Mouse (Mus musculus) lung, postnatal 4 days (tissue): ENCODE results near the gene Dzip1.

Source experiments
- DNase-seq, 2 experiments: peaks; one replicate each; pipeline ENCODE4 v3.0.0; 2021

Dzip1 gene

DNA sequence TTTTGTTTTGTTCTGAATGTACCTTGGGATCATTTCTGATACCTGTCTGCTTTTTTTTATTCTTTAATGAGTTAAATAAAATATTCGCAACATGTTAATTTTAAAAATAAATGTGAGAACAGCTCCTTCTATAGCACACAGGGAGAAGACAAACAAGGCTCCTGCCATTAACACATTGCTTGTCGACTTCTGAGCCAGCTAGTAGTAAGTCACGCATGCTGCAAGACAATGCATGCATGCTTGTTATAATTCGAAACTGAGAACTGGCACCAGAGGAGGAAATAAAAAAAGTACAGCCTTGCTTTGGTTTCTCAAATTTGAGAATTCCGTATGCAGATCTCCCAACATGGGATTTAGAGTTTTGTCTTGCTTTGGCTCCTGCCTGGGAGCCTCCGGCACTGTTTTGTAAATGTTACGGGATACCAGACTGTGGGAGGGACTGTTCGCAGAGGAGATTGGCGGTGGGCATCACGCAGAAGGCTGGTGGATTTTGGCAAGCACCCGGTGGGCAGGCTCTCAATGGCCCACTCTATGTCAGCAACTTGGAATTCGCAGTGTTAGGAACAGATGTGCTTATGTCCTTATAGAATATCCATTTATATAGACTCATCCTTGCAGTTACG lies 57.0 kb downstream of the Dzip1 start:
- no peak for DNase-seq

GRCm38 (mm10) chr14:118867366-118867765 lies 57.9 kb downstream of the Dzip1 start:
- DNase-seq = no peak

DNA sequence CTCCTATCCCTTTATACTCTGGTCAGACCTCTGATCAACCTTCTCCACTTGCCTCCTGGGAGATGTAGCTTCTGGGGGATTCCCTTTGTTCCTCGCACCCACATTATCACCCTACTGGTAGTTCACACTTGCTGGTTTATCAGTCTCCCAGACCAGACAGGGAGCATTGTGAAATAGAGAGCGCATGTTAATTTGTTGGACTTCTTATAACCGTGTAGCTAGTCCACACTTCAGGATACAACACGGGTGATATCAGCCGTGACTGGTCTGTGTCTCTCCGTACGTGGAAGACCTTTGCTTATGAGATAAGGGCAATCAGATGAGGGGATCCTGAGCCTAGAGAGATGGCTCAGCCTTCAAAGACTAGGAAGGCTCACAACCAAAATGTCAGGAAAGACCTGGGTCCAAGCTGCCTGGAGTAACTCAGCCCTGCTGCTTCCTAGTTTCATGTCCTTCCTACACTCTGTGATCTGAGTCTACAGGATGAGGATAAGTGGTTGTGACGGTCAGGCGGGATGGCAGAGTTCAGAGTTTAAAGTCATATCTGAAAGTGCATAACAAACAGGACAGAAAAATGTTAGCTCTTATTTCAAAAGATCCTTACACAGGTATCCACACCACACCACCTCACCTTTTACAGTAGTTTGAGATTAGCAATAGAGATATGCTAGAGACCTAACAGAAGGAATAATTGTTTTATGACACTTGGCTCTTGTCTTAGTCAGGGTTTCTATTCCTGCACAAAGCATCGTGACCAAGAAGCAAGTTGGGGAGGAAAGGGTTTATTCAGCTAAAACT lies 59.0 kb downstream of the Dzip1 start:
- no peak for DNase-seq

DNA sequence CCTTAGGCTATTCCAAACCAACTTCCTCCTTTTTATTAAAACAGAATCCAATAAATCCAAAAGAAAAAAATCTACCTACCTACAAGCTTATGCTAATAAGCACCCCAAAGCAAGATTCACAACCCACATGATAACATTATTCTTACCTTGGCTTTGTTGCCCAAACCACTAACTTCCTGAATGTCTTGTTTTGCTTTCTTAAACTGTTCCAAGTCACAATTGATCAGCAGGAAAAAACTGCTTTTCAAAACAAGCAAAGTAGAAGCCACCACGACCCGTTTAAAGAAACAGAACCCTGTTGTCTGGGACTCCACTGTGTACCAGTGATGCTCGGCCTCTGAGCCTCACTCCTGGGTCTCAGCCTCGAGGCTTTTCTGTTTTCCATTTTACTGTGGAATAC lies 60.4 kb downstream of the Dzip1 start:
- no peak for DNase-seq

- no peak for DNase-seq
These were observed 63.0 kb downstream of the Dzip1 start for GRCm38 (mm10) chr14:118862253-118862652.

DNA sequence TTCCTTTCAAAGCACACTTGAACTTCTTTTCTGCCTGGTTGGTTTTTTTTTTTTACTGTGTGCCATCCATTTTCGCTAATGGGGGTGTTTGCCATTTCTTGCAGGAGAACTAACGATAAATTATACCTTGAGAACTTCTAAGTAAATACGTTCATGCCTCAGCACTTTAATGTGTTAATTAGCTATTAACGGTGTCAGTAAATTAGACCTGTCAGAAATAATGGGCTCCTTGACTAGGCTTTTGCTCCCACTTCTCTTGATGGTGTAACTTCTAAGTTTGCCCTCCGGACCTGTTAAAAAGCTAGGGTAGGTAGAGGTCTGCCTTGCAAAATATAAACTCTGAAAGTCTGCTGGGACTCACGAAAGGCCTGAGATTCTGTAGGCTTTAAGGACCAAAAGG lies 66.9 kb downstream of the Dzip1 start:
- DNase-seq = no peak

- no peak for DNase-seq
These were observed 68.7 kb downstream of the Dzip1 start for GRCm38 (mm10) chr14:118856563-118856962.

- peak in 1 of 2 experiments; percentile 22 for DNase-seq
These were observed 70.0 kb downstream of the Dzip1 start for GRCm38 (mm10) chr14:118855141-118855800.

DNA sequence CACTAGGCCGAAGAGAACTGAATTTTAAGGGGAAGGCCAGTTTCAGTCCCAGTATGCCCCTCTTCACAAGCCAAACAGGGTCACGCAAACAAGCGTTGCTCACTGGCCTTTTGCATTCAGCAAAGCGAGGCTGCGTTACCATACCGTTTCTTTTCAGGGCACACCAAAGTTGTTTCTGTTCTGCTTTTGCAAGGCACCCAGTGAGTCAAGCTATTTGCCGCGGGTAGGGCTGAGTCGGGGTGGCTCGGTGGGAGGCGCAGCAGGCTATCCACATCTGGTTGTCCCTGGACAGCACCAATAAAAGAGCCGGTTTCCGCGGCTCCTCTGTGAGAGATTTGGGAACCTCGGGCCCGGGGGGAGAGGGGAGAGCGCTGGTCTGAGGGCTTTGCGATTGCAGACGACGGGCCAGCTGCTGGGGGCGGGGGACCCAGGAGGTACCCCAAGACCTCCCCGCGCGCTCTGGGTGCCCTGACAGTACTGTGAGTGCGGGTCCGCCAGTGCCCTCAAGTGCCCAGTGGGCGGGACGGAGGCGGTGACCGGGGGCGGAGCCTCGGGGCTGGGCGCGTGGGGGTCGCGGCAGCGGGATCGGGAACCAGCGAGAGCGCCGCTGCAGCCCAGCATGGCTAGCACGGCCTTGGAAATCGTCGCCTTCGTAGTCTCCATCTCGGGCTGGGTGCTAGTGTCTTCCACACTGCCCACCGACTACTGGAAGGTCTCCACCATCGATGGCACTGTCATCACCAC lies 70.7 kb downstream of the Dzip1 start:
- peak; percentile 64 to 74 for DNase-seq

DNA sequence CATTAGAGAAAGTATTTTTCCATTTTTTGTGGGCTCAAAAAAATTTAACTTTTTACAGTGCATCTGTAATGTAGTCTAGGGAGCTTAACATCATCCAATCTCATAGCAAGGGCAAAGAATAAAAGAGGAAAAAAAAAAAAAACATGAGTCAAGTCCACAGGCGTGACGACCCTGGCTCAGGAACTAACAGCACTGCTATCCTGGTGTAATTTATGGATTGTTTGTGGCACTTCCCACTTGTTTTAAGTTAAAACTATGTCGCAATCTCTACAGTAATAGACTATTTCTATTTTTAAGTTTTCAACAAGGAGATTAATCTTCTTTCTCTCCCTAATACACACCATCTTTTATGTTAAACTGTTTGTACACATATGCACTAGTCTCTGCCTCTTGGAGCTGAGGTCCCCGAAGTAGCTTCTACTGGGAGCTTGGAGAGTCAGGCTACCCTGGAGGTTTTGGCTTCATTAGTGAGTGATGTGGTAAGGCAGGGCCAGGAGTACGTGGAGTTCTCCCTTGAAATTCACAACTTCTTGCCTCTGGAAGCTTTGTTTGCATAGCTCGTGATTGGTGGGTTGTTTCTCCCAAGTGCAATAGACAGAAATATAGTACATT lies 73.7 kb downstream of the Dzip1 start:
- DNase-seq = no peak

DNA sequence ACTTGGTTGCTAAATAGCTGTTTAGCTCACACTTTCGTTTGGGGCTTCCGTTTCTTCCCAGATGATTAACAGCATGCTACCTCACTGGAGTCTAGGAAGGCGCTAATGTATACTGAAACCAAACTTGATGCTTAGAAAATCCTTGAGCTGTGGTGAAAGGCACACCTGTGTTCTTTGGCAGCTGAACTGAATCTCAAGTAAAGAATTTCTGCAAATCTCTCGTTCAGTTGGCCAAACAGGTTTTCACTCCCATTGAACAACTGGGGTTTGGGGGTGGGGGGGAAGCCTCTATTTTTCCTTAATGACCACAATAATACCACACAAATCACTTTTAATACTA lies 74.6 kb downstream of the Dzip1 start:
- no peak for DNase-seq

GRCm38 (mm10) chr14:118850011-118850695 lies 75.1 kb downstream of the Dzip1 start:
- peak; percentile 32 to 36 for DNase-seq

DNA sequence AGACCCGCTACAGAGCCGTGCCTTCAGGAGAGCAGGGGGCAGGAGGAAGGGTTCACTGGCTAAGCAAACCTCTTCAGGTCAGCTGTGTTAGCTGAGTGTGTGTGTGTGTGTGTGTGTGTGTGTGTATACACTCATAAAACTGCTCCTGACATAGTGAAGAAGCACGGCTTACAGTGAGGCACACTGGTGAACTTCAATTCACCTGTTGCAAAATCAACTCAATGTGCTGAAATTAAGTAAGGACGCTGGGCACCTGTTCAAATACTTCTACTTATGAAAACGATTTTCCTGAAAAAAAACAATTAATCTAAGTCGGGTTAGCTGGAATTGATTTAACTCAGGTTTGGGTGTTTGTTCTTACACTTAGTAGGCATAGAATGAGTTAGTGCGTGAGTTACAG lies 77.1 kb downstream of the Dzip1 start:
- peak; percentile 22 to 43 for DNase-seq

GRCm38 (mm10) chr14:118846834-118847233 lies 78.4 kb downstream of the Dzip1 start:
- no peak for DNase-seq

GRCm38 (mm10) chr14:118842353-118842752 lies 82.9 kb downstream of the Dzip1 start:
- no peak for DNase-seq

DNA sequence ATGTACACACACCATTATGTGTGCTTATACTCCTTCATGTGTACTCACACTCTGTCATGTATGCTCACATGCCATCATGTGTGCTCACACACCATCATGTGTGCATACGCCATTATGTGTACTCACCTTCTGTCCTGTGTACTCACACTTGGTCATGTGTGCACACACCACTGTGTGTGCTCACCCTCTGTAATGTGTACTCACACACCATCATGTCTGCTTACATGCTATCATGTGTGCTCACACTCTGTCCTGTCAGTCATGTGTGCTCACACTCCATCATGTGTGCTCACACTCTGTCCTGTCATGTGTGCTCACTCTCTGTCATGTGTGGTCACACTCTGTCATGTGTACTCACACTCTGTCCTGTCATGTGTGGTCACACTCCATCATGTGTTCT lies 85.2 kb downstream of the Dzip1 start:
- DNase-seq = no peak

DNA sequence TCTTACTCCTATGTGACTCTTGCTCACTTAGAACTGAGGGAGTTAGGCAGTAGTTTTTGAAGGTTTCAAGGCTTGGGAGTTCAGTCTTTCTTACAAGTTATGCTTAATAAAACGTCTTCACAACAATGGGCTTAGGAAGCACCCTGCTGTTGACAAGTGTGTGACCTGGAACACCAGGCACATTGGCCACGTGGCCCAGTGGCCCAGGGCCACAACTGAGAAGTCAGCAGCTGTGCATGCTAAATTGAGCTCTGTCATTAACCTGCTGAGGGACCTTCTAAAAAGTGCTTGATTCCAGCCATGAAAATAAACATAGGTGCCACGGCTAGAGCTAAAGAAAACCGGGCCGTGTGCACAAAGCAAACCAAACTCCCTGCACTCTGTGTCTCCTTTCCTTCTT lies 85.8 kb downstream of the Dzip1 start:
- DNase-seq = no peak

- no peak for DNase-seq
These were observed 86.6 kb downstream of the Dzip1 start for GRCm38 (mm10) chr14:118838556-118839120.

DNA sequence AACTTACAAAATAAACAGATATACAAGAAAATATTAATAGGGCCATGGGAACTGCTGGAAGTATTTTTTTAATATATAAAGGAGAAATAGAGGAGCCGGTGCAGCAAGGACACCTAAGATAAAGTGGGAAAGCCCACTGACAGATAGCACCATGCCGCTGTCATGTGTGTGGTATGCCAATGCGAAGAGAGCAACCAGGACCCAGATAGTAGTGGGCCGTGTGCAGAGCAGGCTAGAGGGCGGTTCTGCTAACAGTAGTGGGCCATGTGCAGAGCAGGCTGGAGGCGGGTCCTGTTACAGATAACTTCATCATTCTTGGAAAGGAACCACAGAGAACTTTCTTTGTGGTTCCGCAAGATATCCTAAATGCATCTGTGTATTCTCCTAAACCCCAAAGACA lies 88.5 kb downstream of the Dzip1 start:
- DNase-seq = no peak

DNA sequence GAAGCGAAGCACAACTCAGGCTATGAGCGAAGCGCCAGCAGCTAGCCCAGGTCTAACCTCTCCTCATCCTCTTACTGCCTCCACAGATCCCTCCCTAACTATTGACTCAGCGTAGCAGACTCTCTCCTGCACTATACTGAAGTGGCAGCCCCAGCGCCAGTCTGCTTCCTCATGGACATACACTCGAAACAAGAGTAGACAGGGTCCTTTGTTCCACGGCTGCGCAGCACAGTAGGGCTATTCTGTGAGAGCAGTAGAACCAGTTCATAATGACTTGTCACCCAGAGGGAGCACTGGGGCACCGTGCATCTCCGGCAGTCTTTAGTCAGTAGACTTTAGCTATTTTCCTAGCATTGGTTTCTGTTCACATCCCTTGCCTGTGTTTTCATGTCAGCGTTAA lies 89.1 kb downstream of the Dzip1 start:
- peak in 1 of 2 experiments; percentile 67 for DNase-seq

GRCm38 (mm10) chr14:118834313-118834712 lies 90.9 kb downstream of the Dzip1 start:
- no peak for DNase-seq

DNA sequence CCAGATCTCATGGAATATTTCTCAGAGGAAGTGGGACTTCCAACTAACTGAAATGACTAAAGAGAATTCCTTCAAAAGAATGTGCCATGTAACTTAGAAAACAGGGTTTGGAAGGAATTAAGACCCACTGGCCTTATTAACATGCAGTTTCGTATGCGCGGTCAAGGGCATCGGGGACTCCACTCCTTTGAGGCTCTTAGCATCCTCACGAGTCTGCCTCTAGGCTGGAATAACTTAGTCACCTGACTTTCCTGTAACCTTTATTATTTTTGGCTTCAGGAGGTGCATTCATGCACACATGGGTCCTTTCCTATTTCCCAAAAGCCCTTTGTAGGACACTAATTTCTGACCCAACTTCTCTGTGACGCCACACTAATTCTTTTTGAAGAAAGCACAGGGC lies 92.0 kb downstream of the Dzip1 start:
- DNase-seq = no peak
